10 mouse cellular contexts compared by ENCODE assay signal in the genomic region with DNA sequence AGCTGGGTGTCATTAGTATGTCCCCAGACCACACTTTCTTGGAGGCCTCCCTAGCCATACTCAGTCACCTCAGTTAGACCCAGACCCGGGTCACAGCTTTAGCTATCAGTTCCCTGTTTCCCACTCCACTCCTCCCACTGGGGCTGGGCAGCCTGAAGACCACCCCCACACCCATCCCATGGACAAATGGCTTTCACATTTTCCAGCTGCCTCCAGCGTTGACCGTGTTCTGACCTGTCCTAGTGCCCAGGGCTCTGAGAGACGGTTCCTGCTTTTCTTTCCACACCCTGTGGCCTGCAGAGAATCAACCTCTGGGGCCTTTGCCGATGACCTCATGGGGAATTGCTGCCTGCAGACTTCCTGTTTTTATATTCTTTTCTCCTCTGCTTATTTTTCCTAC. TPM values are rescaled to one million over a fixed set of nuclear protein-coding genes. Genes with fewer than 3 reads are reported as not detected.
DNase-seq lines count a peak whose midpoint lies in the region; ATAC-seq lines count a peak whose summit lies in the region.
"Had no signal": no experiment of that assay in that cellular context is flagged by ENCODE, and none has a peak within 500 bp of the region (broad histone marks: within the 10 kb centered on the region; RNA-seq: fewer than 3 reads in every experiment).

No protein-coding gene starts in this region.

- no peak overlapping the region for H3K4me3 ChIP-seq in kidney, embryonic 14.5 days (ENCODE audit: low read length)
- H3K4me3 ChIP-seq in embryonic facial prominence, embryonic 10.5 days = no peak overlapping the region
- H3K4me3 ChIP-seq: midbrain, embryonic 12.5 days had no signal

- intact Hi-C loops in heart, postnatal 14 days (cut with DNase I) = loop anchor here (2.0 kb wide), 2 partner anchors 35 to 61 kb away; no protein-coding TSS in a partner anchor

- H3K9ac ChIP-seq in kidney, embryonic 14.5 days (ENCODE audit: low read depth, low read length) = no peak overlapping the region
- H3K9ac ChIP-seq: midbrain, embryonic 12.5 days had no signal

- H3K27ac ChIP-seq in kidney, embryonic 14.5 days (ENCODE audit: low read depth, low read length) = peak overlapping the region; percentile 82; the same call in 1 of the 2 replicates
- no peak overlapping the region for H3K27ac ChIP-seq in embryonic facial prominence, embryonic 10.5 days (replicated peaks)
- H3K27ac ChIP-seq: midbrain, embryonic 12.5 days had no signal

- DNase-seq in kidney, adult 18-20 months = no peak
- peak; percentile 53 for DNase-seq in embryonic facial prominence, embryonic 10.5 days (ENCODE audit: low spot score)
- peak; percentile 25 to 47 for DNase-seq in heart, postnatal 14 days
- no peak for DNase-seq in spleen, postnatal 4 days (ENCODE audit: low spot score in 2 of 2)
- no peak for DNase-seq in retina, embryonic 14.5 days (ENCODE audit: low spot score)
- DNase-seq: adrenal gland, adult 8-10 months had no signal

- no peaks in the 10 kb centered on the region for H3K9me3 ChIP-seq in kidney, embryonic 14.5 days (ENCODE audit: control insufficient read depth, low read length)
- no peaks in the 10 kb centered on the region for H3K9me3 ChIP-seq in embryonic facial prominence, embryonic 10.5 days
- H3K9me3 ChIP-seq: midbrain, embryonic 12.5 days had no signal

- H3K4me1 ChIP-seq in kidney, embryonic 14.5 days (ENCODE audit: control insufficient read depth, insufficient read depth, low read length) = peaks cover 30% of the 10 kb centered on the region
- peaks cover 27% of the 10 kb centered on the region for H3K4me1 ChIP-seq in embryonic facial prominence, embryonic 10.5 days
- H3K4me1 ChIP-seq: midbrain, embryonic 12.5 days had no signal

- 21% methylated on average over 5 of the region's 5 CpGs for WGBS in kidney, embryonic 14.5 days
- 25% methylated on average over 5 of the region's 5 CpGs for WGBS in embryonic facial prominence, embryonic 10.5 days

- no peak overlapping the region for H3K4me2 ChIP-seq in kidney, embryonic 14.5 days (replicated peaks; ENCODE audit: low read depth, low read length)
- H3K4me2 ChIP-seq: midbrain, embryonic 12.5 days had no signal

- H3K27me3 ChIP-seq in kidney, embryonic 14.5 days (ENCODE audit: control insufficient read depth, insufficient read depth, low read length) = no peaks in the 10 kb centered on the region
- no peaks in the 10 kb centered on the region for H3K27me3 ChIP-seq in embryonic facial prominence, embryonic 10.5 days (replicated peaks; ENCODE audit: low read depth, poor library complexity, severe bottlenecking)
- H3K27me3 ChIP-seq: midbrain, embryonic 12.5 days had no signal

- H3K36me3 ChIP-seq in kidney, embryonic 14.5 days (ENCODE audit: control insufficient read depth, insufficient read depth, low read length) = no peaks in the 10 kb centered on the region
- H3K36me3 ChIP-seq in embryonic facial prominence, embryonic 10.5 days (replicated peaks) = no peaks in the 10 kb centered on the region
- H3K36me3 ChIP-seq: midbrain, embryonic 12.5 days had no signal

- peak; percentile 58 for ATAC-seq in kidney, embryonic 14.5 days (ENCODE audit: low FRiP score, low TSS enrichment)
- ATAC-seq in megakaryocyte progenitor cell, adult 5-6 weeks (replicated peaks; ENCODE audit: poor library complexity) = peak; percentile 37; the same call in 1 of the 2 replicates
- ATAC-seq in erythroid progenitor cell, adult 5-6 weeks (replicated peaks; ENCODE audit: low FRiP score, poor library complexity, severe bottlenecking) = no peak

RNA-seq across cellular contexts. Expression of gene Uaca, which starts 36.5 kb away (rescaled TPM):
- polyA plus RNA-seq in kidney, embryonic 14.5 days (2014; fragmentation: Nextera tagmentation; extraction: Ambion mirVana) = 13.7 and 15.2 TPM in 2 replicates
- polyA plus RNA-seq in embryonic facial prominence, embryonic 10.5 days (2016; fragmentation: Nextera tagmentation; extraction: Ambion mirVana) = 30.0 and 31.0 TPM in 2 replicates
- 10 to 100 TPM; 40.9 to 42.7 TPM for total RNA-seq in heart, postnatal 14 days (2021)
- total RNA-seq in megakaryocyte progenitor cell, adult 5-6 weeks (2015) = 0.61 and 1.1 TPM in 2 replicates
- 2.9 and 3.3 TPM in 2 replicates for total RNA-seq in megakaryocyte progenitor cell, adult 5-6 weeks (2017)
- 2.1 TPM in 1 of 2 replicates, not detected in the other for total RNA-seq in erythroid progenitor cell, adult 5-6 weeks (2015; ENCODE audit: low replicate concordance)
- total RNA-seq in erythroid progenitor cell, adult 5-6 weeks (2017; ENCODE audit: low replicate concordance) = 0.64 and 0.76 TPM in 2 replicates

RNA-seq across cellular contexts. Expression of gene Larp6, which starts 45.0 kb away (rescaled TPM):
- 1.3 and 2.3 TPM in 2 replicates for polyA plus RNA-seq in kidney, embryonic 14.5 days (2014; fragmentation: Nextera tagmentation; extraction: Ambion mirVana)
- polyA plus RNA-seq in embryonic facial prominence, embryonic 10.5 days (2016; fragmentation: Nextera tagmentation; extraction: Ambion mirVana) = 0.72 TPM in 2 replicates
- total RNA-seq in heart, postnatal 14 days (2021) = 1 to 10 TPM in 1 of 2 experiments, under 1 TPM in 1; 1.00 to 1.6 TPM
- not detected in 2 replicates for total RNA-seq in megakaryocyte progenitor cell, adult 5-6 weeks (2015)
- not detected in 2 replicates for total RNA-seq in megakaryocyte progenitor cell, adult 5-6 weeks (2017)
- total RNA-seq in erythroid progenitor cell, adult 5-6 weeks (2015; ENCODE audit: low replicate concordance) = 1.3 TPM in 1 of 2 replicates, not detected in the other
- total RNA-seq in erythroid progenitor cell, adult 5-6 weeks (2017; ENCODE audit: low replicate concordance) = not detected in 2 replicates

Comparison
In these comparisons a context has a peak if more than half of its experiments do, and no peak if none do; other contexts are left out.
1. DNase-seq: peak in embryonic facial prominence, embryonic 10.5 days (single experiment) and heart, postnatal 14 days (2 of 2); none in kidney, adult 18-20 months (single experiment), spleen, postnatal 4 days (0 of 2) and retina, embryonic 14.5 days (single experiment).
2. RNA of gene Uaca, which starts 36.5 kb away (total RNA-seq): 40.9 to 42.7 TPM in heart, postnatal 14 days; 0.61 to 3.3 TPM in megakaryocyte progenitor cell, adult 5-6 weeks and 0.64 to 2.1 TPM in erythroid progenitor cell, adult 5-6 weeks; every median in the first group is over 4 times any median in the second.